Mouse (Mus musculus) c-Kit-positive CD71-negative TER-119-negative erythroid progenitor cells, embryonic 14.5 days (primary cell): Measurements from ENCODE around the gene Rtf1.

Source experiments
- DNase-seq: peaks from one replicate; pipeline ENCODE4 v3.0.0-alpha.2; 2013; ENCODE audit warnings: low read depth

Rtf1 gene

DNA sequence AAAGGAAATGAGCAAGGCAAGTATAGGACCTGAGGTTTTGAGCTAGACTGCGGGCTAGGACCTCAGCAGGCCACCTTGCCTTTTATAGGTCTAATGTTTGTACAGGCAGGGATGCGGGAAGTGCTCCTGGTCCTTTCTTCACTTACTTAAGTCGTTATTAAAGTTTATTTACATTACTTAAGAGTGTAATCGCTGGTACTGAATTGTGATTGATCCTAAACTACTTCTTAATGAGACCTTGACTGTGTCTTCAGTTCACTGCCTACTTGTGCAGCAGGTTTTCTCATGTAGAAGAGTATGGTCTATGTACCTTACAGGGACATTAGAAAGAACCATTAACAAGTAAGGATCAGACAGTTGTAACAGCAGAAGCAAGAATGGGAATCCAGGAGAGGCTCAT is 55.9 kb downstream of the Rtf1 start:
- no peak for DNase-seq

DNA sequence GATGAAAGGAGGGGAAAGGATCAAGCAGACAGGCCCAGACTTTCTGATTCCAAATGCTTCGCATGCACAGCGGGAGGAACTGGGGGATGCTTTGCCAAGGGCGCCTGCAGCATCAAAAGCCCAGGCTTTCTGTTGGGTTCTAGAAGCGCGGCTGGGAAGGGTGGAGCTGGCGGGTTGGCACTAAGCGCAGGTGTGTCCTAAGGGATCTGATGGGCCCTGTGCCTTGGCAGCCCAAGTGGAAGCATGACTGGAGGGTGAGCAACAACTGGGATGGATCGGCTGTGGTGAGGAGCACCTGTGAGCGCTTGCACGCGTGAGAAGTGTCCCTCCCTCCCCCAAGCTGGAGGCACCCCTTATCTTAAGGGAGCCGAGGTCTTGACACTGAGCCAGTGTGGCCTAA is 62.3 kb downstream of the Rtf1 start:
- no peak for DNase-seq

DNA sequence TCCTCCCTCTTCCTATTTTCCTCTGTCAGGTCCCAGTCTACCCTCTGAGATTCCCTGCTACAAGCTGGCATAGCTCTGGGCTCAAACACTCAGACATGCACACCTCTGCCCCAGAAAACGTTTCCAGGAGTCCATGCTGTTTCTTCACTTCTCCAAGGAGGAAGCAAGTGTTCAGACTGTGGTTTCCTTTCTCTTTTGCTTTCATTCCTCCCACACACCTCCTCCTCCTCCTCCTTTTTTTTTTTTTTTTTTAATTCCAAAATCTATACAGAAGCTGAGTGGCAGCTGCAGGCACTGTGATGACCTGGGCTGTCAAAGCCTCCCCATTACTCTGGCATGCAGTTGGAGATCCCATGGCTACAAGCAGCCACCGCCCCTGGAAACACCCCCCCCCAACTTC is 65.7 kb downstream of the Rtf1 start:
- DNase-seq: no peak

DNA sequence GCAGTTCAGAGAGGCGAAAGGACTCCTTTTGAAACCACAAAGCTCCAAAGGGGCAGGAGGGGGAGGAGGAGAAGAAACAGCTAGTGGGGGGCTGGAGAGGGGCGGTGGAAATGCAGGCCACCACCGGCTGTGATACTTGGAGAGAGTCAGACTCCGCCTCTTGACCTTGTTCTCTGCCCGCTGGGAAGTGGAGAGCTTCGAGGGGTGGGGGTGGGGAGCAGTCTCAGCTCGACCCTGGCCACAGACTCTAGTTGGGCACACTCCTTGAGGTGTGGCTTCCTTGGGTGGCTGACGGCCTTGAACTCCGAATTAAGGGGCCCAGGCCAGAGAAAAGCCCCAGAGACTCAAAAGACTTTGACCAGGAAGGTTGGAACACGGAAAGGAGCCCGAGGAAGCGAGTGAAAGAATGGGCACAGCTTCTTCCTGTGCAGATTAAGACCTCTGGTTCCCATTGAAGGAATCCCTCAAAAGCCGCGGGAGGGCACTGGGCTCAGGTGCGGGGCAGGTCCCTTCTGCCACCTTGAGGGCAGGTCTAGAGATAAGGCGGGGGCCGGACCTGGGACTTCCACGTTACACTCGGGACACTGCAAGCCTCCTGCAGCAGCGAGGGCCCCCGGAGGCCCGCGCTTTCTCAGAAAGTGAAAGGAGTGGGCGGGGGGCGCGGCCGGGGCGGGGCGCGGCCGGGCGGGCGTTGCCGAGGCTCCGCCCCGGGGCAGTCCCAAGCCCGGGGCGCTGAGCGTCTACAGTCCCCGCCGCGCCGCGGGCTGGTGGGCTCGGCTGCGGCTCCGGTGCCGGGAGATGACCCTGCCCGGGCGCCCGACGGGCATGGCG is 66.9 kb downstream of the Rtf1 start, which contains the start of gene Itpka:
TSS of gene Itpka (plus strand) at position 757 of the 831 bp plus-strand sequence.
- no peak for DNase-seq

DNA sequence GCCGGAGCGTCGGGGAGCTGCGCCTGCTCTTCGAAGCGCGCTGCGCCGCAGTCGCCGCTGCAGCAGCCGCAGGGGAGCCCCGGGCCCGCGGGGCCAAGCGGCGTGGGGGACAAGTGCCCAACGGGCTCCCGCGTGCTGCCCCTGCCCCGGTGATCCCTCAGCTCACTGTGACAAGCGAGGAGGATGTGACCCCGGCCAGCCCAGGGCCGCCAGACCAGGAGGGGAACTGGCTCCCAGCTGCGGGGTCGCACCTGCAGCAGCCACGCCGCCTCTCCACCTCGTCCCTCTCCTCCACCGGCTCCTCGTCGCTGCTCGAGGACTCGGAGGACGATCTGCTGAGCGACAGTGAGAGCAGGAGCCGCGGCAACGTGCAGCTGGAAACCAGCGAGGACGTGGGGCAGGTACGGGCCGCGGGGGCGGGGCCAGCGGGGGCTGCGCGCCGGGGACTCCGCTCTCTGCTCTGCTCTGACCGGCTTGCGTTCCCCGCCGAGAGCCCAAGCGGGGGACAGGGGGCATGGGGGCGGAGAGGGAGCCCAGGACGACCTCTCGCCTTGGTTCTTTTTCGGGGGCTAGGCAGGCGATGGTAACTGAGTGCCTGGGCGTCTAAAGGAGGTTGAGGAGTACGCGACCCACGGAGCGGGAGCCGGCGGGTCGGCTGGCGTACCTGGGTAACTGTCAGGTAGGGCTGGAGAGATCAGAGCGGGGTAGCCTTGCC is 67.8 kb downstream of the Rtf1 start:
- DNase-seq: no peak

DNA sequence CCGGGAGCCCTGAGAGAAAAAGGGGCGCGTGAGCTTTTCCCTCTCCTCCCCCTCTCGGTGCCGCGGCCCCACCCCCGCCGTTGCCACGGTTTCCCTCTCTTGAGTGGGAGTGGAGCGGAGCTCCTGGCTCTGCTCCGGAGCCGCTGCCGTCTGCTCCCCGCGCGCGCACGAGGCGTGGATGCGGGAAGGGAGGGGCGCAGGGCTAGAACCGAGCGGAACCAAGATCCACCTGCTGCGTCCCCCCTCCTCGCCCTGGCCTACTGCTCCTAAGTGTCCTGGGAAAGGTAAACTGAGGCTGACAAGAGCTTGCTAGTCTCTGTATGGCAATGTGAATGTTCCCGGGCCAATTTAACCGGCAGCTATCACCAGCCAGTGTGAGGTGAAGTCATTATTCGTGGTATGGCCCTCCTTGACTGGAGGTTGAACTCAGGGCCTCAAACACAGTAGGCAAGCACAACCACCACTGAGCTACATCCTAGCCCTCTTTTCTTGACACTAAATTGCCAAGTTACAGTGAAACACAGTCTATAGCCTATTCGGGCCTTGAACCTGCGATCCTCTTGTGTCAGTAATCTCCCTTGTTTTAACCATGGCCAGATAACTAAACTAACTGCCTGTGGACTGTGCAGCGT is 68.4 kb downstream of the Rtf1 start:
- DNase-seq: no peak

DNA sequence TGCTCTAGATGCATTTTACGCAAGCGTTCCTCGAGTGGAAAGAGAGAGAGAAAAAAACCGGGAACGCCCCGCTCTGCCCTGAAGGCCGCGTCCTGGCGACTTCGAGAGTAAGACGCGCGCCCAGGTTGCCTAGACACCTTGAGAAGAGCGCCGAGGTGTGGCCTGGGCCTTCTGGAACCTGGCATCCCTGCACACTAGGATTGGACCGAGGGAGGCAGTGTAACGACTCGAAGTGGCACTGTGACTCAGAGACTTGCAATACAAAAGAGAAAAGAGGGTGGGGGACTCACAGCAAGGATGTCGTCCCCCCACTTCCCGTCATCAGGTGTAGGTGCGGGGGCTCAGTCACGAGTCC is 68.9 kb downstream of the Rtf1 start:
- no peak for DNase-seq

DNA sequence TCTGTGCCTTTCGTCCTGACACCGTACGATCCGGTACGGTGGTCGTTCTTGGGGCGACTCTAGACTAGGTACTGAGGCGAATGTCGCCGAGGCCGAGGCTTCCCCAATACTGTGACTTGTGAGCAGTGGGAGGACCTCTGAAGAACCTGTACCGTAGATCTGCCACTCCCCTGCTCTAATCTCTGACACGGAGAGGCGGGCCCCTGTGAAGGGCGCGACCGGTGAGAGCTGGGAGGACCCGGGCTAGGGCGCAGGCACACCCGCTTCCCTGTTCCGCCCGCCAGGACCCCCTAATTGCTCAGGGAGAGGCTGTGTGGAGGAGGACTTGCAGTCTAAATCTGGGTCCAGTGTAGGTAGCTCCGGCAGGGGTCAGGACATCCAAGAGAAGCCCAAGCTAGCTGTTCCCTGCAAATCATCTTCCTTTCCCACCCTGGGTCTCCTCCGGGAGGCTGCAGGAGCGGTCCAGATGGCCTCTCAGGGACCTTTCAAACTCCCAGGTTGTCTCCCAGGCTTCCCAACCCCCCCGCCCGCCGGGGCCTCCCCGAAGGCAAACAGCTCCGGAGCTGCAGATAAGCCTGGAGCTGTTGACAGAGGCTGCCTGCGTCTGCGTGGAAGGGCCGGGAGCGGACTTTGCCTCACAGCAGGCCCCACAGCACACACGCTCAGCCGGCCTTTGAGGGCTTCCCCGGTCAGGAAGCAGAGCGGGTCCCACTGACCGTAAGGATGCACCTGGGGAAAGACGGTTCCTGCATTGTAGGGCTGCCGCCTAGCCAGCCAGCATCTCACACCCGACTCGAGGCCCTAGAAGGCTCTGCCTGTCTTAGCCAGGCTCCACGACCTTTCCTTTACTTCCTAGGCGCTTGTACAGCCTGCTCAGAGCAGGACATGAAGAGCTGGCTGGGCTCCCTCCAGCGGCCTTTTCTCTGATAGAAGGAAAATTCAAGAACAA is 69.6 kb downstream of the Rtf1 start:
- DNase-seq: no peak

DNA sequence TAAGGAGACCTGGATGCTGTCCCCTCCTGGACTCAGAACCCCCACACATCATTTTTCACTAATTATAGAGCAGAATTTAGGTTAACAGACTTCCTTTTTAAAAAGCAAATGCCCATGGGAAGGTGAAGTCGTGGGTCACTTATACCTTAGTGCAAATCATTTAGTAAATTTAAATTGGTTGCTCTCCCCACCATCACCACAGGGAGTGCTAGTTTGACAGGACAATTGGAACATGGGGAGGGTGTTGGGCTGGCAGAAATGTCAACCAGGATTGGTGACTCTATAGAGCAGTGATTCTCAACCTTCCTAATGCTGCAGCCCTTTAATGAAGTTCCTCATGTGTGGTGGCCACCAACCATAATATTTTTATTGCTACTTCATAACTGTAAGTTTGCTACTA is 70.4 kb downstream of the Rtf1 start:
- no peak for DNase-seq

DNA sequence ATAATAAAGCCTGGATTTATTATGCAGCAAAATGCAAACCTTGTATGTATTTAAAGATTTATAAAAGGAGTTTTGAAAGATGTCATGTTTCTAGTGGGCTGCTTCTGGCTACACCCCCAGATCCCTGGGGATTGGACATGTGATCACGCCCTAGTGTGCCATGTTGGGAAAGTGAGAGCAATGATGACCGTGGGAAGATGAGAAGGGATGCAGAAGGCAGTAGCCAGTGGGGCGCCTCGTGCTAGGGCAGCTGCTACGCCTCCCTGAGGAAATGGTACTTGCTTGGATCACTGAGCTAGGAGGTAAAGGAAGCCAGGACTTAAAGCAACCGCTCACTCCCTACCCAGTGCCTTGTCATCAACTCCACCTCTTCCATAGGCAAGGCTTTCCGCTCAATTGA is 72.7 kb downstream of the Rtf1 start:
- DNase-seq: no peak

DNA sequence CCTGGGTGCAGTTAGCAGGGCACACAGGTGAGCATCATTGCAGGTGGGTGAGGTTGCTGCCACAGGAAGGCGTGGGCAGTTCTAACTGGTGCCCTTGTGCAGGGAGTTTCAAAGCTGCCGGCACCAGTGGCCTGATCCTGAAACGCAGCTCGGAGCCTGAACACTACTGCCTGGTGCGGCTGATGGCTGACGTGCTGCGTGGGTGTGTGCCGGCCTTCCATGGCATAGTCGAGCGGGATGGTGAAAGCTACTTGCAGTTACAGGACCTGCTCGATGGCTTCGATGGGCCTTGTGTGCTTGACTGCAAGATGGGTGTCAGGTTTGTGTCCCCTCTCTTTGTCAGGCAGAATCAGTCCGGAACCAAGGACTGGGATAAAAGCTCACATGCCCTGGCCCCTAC is 74.4 kb downstream of the Rtf1 start:
- DNase-seq: no peak

DNA sequence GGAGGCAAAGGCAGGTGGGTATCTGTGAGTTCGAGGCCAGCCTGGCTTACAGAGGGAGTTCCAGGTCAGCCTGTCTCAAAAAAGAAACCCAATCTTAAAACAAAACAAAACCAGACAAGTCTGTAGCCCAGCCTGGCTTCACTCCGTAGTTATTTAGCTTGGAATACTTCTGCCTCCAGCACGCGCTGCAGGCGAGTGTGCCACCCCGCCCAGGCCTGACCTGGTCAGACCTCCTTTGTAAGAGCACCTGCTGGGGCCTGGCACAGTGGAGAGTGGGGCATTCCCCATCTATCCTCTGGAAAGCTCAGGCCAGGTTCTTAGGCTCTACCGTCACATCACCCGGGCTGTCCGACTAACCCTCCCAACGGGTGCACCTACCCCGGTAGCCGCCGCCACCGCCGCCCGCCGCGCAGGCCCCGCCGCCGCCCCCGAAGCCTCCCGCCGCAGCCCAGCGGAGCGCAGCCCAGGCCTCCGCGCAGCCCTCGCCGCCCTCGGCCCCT is 82.8 kb downstream of the Rtf1 start:
- no peak for DNase-seq

DNA sequence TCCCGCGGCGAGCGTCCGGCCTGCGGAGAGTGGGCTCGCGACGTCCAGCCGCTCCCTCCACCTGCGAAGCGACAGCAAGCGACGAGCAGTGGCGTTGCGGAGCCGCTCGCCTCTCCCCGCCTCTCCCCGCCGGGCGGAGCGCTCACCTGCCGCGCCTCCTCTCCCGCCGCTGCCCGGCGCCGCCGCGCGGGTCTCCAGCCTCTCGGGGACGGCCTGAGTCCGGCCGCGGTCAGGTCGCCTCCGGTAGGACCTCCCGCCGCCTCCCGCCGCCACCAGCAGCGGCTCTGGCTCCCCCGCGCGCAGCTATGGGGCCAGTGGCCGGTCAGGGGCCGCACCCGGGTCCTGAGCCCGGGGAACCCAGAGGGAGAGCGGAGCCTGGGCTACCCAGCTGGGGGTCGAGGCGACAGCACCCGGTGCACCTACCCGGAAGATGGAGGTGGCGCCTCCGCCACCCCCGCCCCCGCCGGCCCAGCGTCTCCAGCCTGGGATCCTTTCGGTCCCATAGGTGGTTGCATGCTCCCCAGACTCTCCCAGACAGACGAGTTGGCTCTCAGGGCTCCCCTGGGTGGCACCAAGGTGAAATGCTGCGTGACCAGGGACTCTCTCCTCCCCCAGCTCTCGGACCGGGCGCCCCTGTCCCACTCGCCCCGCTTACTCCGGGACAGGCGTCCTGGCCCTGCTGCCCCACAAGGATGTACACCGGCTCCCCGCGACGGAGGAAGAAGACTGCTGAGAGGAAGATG is 83.4 kb downstream of the Rtf1 start:
- no peak for DNase-seq

DNA sequence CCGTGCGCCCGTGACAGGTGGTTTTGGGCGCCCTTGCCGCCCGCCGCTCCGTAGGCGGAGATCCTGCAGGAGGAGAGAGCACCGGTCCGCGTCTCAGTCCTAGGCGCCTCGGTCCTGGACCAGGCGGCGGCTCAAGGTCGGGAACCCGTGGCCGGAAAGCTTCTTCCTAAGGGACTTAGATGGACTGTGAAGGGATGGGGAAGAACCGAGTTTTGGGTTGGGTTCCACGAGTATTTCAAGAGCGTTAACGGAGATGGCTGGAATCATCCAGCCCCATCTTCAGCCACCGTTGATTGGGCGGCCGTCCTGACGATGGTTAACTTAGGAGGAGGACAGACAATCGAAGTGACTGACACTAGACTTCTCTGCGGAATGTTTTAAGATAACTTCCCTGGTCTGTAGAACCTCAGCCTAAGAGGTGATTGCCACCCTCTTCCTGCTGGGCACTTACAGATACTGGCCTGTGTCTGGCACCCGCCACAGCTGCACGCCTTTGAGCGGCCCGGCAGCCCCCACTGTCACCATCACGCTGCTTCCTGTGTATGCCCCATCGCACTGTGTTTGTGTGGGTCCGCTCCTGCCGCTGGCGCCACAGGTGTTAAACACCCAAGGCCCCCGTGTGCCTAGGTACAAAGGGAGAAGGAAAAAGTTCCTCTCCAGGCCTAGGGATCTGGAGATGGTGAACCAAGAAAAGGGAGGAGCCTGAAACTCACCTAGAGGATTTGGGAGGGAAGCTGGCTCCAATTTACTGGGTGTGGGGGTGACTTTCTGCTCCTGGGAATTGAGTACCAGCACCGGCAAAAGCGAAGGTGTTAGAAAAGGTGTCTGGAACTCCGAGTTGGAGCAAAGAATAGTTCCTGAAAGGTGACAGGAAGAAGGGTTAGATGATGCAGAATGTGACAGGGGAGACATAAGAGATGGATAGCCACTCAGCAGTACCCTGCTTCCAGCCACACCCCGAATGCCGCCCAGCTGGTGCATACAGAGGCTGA is 84.3 kb downstream of the Rtf1 start:
- no peak for DNase-seq

DNA sequence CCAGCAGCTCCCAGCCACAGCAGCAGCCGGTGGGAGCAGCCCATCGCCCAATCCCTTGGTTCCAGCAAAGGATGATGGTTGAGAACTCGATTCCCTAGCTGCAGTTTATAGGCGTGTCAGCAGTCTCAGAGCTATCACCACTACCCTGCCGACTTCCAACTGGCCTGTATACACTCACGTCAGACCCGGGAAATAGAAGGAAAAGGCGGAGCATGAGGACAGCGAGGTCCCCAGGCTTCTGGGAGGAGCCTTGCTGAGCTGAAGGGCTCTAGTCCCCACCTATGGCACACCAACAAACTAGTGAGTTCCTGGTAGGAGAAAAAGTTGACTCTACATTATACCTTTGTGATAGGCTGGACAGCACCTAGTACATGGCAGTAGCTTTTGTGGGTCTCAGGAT is 85.4 kb downstream of the Rtf1 start, which contains the start of gene Ltk:
TSS of gene Ltk (minus strand) at position 181 of the 400 bp plus-strand sequence.
- no peak for DNase-seq

DNA sequence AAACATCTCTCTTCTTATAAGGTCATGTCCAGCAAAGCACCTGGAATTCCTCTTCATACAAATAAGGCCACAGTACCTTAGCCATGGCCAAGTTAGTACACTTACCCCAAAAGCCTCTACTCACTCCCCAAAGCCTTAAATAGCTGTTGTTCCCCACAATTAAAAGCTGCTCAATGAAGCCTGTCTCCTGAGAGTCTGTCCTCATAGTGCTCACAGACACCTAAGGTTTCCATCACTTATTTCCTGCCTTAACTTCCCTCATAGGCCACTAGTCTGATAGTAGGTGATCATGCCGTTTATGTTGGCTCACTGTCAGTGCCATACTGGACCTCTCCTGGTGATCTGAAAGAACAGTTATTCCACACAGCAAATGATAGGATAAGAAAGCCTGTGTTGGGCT is 87.4 kb downstream of the Rtf1 start:
- DNase-seq: no peak

DNA sequence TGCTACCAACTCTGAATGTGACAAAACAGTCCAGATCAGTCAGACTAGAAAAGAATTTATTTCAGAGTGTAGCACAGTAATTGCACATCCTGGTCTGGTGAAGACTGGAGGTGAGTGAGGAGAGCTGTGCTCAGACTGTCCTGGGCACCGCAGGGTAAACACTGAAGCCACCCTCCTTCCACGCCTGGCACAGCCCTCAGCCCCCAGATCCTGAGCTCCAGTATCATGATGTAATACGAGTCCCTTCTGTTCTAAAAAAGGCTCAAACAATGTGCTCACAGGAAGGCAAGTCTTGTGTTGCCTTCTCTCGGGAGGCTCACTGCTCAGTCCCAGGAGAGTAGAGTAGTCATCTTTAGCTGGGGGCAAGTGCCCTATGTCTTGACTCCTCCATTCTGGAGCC is 89.1 kb downstream of the Rtf1 start:
- no peak for DNase-seq

DNA sequence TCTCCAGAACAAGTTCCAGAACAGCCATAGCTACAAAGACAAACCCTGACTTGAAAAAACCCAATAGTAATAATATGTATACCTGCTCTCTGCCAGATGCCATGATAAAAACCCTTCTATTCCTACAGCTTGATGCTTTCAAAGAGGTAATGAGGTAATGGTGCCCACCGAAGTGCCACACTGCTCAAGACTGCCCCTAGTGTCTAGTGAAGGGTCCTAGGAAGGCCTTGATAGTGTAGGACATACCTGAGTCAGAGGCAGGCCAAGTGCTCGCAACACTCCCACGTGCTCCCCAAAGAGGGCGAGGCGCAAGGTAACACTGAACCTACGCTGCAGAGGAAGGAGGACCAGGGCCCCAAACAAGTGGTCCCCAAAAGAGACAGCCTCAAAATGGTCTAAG is 92.4 kb downstream of the Rtf1 start:
- no peak for DNase-seq
